Mouse (Mus musculus) heart, embryonic 11.5 days (tissue): ENCODE data around the gene Pex10. TPM values are rescaled to one million over a fixed set of nuclear protein-coding genes. Genes with fewer than 3 reads are reported as not detected.

Experiments used
- ATAC-seq: fragments of 200-750 bp; cut with Nextera tagmentation; replicated peaks from 2 replicates; pipeline ENCODE4 v1.8.0; 2017; ENCODE audit warnings: moderate library complexity; ENCODE audit not compliant: insufficient number of reproducible peaks, low FRiP score, low TSS enrichment
- H3K27ac ChIP-seq: fragments of 300-500 bp; sonication (generic); 2 replicates; pipeline ENCODE4 v1.5.1; 2014; ENCODE audit warnings: mild to moderate bottlenecking, low read depth, low read length
- H3K27me3 ChIP-seq: fragments of 300-500 bp; sonication (generic); 2 replicates; pipeline ENCODE4 v1.6.1; 2014; ENCODE audit warnings: mild to moderate bottlenecking, low read length, mixed read lengths; ENCODE audit not compliant: control insufficient read depth, insufficient read depth
- H3K36me3 ChIP-seq: fragments of 300-500 bp; sonication (generic); 2 replicates; pipeline ENCODE4 v1.6.1; 2014; ENCODE audit warnings: mild to moderate bottlenecking, low read length, moderate library complexity, mixed read lengths; ENCODE audit not compliant: control insufficient read depth, insufficient read depth
- H3K4me1 ChIP-seq: fragments of 300-500 bp; sonication (generic); 2 replicates; pipeline ENCODE4 v1.6.1; 2014; ENCODE audit warnings: low read length; ENCODE audit not compliant: control insufficient read depth, insufficient read depth
- H3K4me2 ChIP-seq: fragments of 300-500 bp; sonication (generic); 2 replicates; pipeline ENCODE4 v1.6.1; 2014; ENCODE audit warnings: mild to moderate bottlenecking, moderate library complexity
- H3K4me3 ChIP-seq: fragments of 300-500 bp; sonication (generic); 2 replicates; pipeline ENCODE4 v1.5.1; 2014; ENCODE audit warnings: low read depth, low read length
- H3K9ac ChIP-seq: fragments of 300-500 bp; sonication (generic); 2 replicates; pipeline ENCODE4 v1.6.1; 2014; ENCODE audit warnings: mild to moderate bottlenecking, low read depth, low read length, moderate library complexity
- H3K9me3 ChIP-seq: fragments of 300-500 bp; sonication (generic); replicated peaks from 2 replicates; pipeline ENCODE4 v1.6.1; 2016; ENCODE audit warnings: low read length; ENCODE audit not compliant: control insufficient read depth
- WGBS: fragments of 180-500 bp; shearing (Covaris S2); extraction: QIAGEN DNeasy Blood & Tissue Kit; methylation state at CpG from one replicate; pipeline ENCODE4 v1.1.7; 2014; ENCODE audit not compliant: insufficient replicate concordance; 5-methylcytosine and 5-hydroxymethylcytosine counted together
- polyA plus RNA-seq: library from polyadenylated mRNA; unstranded; fragments of >200 nt; fragmentation: Nextera tagmentation; extraction: Ambion mirVana; gene quantifications from 2 replicates; pipeline ENCODE4 v1.2.1, GENCODE M21; 2014

The Pex10 gene
- polyA plus RNA-seq, 1 experiment from 2014 or later: 4.1 TPM

DNA sequence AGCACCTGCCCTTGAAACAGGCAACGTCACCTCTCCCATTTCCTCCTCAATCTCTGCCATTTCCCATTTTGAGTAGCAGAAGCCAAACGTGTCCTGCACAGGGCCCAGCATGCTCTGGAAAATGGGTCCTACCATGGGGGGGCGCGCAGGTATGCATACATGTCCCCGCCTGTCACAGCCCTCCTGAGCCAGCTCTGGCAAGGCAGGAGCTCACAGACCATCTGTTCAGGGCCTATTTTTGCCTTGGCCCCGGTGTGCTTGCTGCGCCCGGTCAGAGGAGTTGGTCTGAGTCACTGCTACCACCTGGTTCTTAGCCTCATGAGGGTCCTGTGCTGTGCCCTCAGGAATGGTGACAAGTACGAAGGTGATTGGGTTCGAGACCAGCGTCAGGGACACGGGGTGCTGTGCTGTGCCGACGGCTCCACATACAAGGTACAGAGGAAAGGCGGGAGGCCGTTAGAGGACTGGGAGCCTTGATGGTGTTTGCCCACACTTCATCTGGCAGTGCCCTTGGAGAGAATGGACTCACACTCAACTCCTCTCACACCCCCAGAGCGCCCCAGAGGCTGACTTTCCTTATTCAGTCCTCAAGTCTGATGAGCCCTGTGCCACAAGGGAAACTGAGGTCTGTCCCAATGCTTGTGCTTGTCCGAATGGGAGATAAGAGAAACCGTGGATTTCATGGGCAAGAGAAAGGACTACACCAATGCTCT lies 26.1 kb downstream of the Pex10 start:
- H3K9ac ChIP-seq: no peak overlapping the region
- H3K4me3 ChIP-seq: no peak overlapping the region
- H3K4me1 ChIP-seq: 0 out of 2 replicates have a peak, but pooled peaks cover 3% of the 10 kb centered on the region
- H3K27ac ChIP-seq: no peak overlapping the region
- WGBS: 91% methylated on average over 19 of the region's 19 CpGs
- no peaks in the 10 kb centered on the region for H3K27me3 ChIP-seq
- no peak overlapping the region for H3K4me2 ChIP-seq
- H3K36me3 ChIP-seq: no peaks in the 10 kb centered on the region
- H3K9me3 ChIP-seq: no peaks in the 10 kb centered on the region
- no peak for ATAC-seq

- H3K27me3 ChIP-seq: no peaks in the 10 kb centered on the region
- H3K4me1 ChIP-seq: 0 out of 2 replicates have a peak, but pooled peaks cover 3% of the 10 kb centered on the region
- H3K27ac ChIP-seq: no peak overlapping the region
- no peaks in the 10 kb centered on the region for H3K9me3 ChIP-seq
- ATAC-seq: no peak; the same call in 1 of the 2 replicates
- no peak overlapping the region for H3K9ac ChIP-seq
- WGBS: 69% methylated on average over 7 of the region's 7 CpGs
- H3K36me3 ChIP-seq: no peaks in the 10 kb centered on the region
- H3K4me3 ChIP-seq: no peak overlapping the region
- H3K4me2 ChIP-seq: no peak overlapping the region
Observed at GRCm38 (mm10) chr4:155093431-155094149, 26.8 kb downstream of the Pex10 start.

GRCm38 (mm10) chr4:155094565-155094964 lies 27.7 kb downstream of the Pex10 start:
- H3K27me3 ChIP-seq: no peaks in the 10 kb centered on the region
- H3K4me1 ChIP-seq: 0 out of 2 replicates have a peak, but pooled peaks cover 3% of the 10 kb centered on the region
- H3K36me3 ChIP-seq: no peaks in the 10 kb centered on the region
- 53% methylated on average over 3 of the region's 3 CpGs for WGBS
- no peak overlapping the region for H3K9ac ChIP-seq
- ATAC-seq: no peak
- H3K9me3 ChIP-seq: no peaks in the 10 kb centered on the region
- H3K4me2 ChIP-seq: no peak overlapping the region
- H3K4me3 ChIP-seq: no peak overlapping the region
- H3K27ac ChIP-seq: no peak overlapping the region

DNA sequence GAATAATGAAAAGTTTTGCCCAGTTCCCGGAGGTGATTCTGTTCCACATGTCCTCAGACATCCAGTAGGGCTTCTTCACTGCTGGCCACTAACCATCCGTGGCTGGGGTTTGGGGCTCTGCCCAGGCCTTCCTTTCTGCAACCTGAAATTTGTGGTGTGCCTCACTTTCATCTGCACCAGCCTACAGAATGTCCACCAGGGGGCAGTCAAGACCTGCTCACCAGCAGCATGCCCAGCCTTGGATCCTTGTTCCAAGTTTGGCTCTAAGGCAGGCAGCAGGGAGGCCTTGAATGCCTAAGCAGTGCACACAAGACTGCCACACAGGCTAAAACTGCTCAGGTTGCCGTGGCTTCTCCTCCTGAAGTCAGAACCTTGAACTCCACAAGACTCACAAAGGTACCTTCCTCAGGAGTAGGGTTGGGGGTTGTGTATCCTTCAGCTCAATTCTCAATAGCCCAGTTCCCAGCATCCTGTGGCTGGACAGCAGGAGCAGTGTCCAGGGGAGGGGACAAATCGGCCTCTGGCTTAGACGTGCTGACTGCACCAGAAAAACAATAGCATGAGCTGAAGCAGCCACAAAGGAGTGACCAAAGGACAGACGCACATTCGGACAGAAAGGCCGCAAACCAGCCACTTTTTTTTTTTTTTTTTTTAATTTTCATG lies 28.6 kb downstream of the Pex10 start:
- H3K36me3 ChIP-seq: no peaks in the 10 kb centered on the region
- H3K9ac ChIP-seq: no peak overlapping the region
- no peak overlapping the region for H3K4me2 ChIP-seq
- no peak overlapping the region for H3K4me3 ChIP-seq
- H3K4me1 ChIP-seq: 0 out of 2 replicates have a peak, but pooled peaks cover 3% of the 10 kb centered on the region
- H3K27ac ChIP-seq: no peak overlapping the region
- H3K27me3 ChIP-seq: no peaks in the 10 kb centered on the region
- 0 out of 2 replicates have a peak, but pooled peaks have one; percentile 50 for ATAC-seq
- WGBS: 42% methylated on average over 8 of the region's 8 CpGs
- H3K9me3 ChIP-seq: no peaks in the 10 kb centered on the region

DNA sequence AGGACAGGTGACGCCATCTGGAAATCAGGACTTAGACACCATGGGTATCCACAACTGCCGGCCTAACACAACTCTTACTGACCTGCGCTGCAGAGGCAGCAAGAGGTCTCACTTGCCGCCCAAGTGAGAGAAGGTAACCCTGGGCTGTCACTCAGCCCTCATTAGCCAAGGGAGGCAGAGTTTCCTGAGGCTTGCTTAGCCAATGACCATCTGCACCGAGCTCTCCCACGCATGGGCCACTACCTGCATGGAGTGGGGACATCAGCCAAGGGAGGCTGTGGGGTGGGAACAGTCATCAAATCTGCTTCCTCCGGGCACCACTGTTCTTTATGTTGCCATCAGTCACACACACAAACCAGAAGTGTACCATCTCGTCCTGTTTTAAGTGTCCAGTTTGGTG lies 29.2 kb downstream of the Pex10 start:
- 80% methylated on average over 8 of the region's 8 CpGs for WGBS
- no peak overlapping the region for H3K9ac ChIP-seq
- H3K9me3 ChIP-seq: no peaks in the 10 kb centered on the region
- H3K4me2 ChIP-seq: no peak overlapping the region
- H3K27ac ChIP-seq: no peak overlapping the region
- H3K4me1 ChIP-seq: 0 out of 2 replicates have a peak, but pooled peaks cover 3% of the 10 kb centered on the region
- no peak overlapping the region for H3K4me3 ChIP-seq
- H3K36me3 ChIP-seq: no peaks in the 10 kb centered on the region
- no peaks in the 10 kb centered on the region for H3K27me3 ChIP-seq
- no peak for ATAC-seq

- Histone ChIP-seq H3K27me3 (no peaks in the 10 kb centered on the region), H3K9ac (no peak overlapping the region), H3K4me2 (no peak overlapping the region), H3K27ac (no peak overlapping the region), H3K4me1 (0 out of 2 replicates have a peak, but pooled peaks cover 3% of the 10 kb centered on the region), H3K9me3 (no peaks in the 10 kb centered on the region), H3K4me3 (no peak overlapping the region), H3K36me3 (no peaks in the 10 kb centered on the region)
- WGBS: 79% methylated on average over 6 of the region's 6 CpGs
- ATAC-seq: no peak
Observed at GRCm38 (mm10) chr4:155097452-155097851, 30.6 kb downstream of the Pex10 start.

- 58% methylated on average over 4 of the region's 4 CpGs for WGBS
Observed at GRCm38 (mm10) chr4:155098572-155098971, 31.8 kb downstream of the Pex10 start.

GRCm38 (mm10) chr4:155107886-155108285 lies 41.1 kb downstream of the Pex10 start:
- no peak for ATAC-seq
- no peak overlapping the region for H3K27ac ChIP-seq

More at GRCm38 (mm10) chr4:155098572-155098971, 31.8 kb downstream of the Pex10 start:
- Histone ChIP-seq H3K4me2 (no peak overlapping the region), H3K4me1 (0 out of 2 replicates have a peak, but pooled peaks cover 3% of the 10 kb centered on the region), H3K27me3 (no peaks in the 10 kb centered on the region), H3K9ac (no peak overlapping the region), H3K36me3 (no peaks in the 10 kb centered on the region), H3K4me3 (no peak overlapping the region), H3K27ac (no peak overlapping the region), H3K9me3 (no peaks in the 10 kb centered on the region)
- no peak for ATAC-seq

More at GRCm38 (mm10) chr4:155107886-155108285, 41.1 kb downstream of the Pex10 start:
- Histone ChIP-seq H3K9ac (no peak overlapping the region), H3K4me2 (no peak overlapping the region), H3K4me1 (no peaks in the 10 kb centered on the region), H3K27me3 (no peaks in the 10 kb centered on the region), H3K4me3 (no peak overlapping the region), H3K9me3 (no peaks in the 10 kb centered on the region), H3K36me3 (no peaks in the 10 kb centered on the region)
- 76% methylated on average over 4 of the region's 4 CpGs for whole genome bisulfite sequencing
